Mouse (Mus musculus): Measurements from ENCODE around the gene Ppm1b.
A peak's percentile ranks its signal among the peaks of the same experiment; 100 is the strongest.

GRCm38 (mm10) chr17:84988514-84988913, 32.0 kb downstream of the Ppm1b start:
- no peak for TF ChIP-seq POLR2AphosphoS5 (IDR thresholded peaks at IDR 0.05; ENCODE audit: borderline replicate concordance, low read depth, low read length)
- TF ChIP-seq USF1 (IDR thresholded peaks at IDR 0.05; ENCODE audit: low read depth, low read length): no peak; the same call in 1 of the 2 replicates
- TF ChIP-seq ZKSCAN1 (IDR thresholded peaks at IDR 0.05; ENCODE audit: low read depth, low read length): no peak
- TF ChIP-seq CTCF (IDR thresholded peaks at IDR 0.05 in 2 of 3, conservative IDR thresholded peaks at IDR 0.05 in 1 of 3; ENCODE audit: control insufficient read depth in 1 of 3, insufficient read depth in 1 of 3, low read depth in 2 of 3, low read length in 3 of 3, poor library complexity in 1 of 3, severe bottlenecking in 1 of 3): no peak
- TF ChIP-seq EP300 (IDR thresholded peaks at IDR 0.05; ENCODE audit: low read depth in 1 of 2, low read length in 2 of 2): peak; percentile 80 to 83
- no peak for TF ChIP-seq ELF1 (IDR thresholded peaks at IDR 0.05; ENCODE audit: low read depth, low read length)
- no peak for TF ChIP-seq MYC (IDR thresholded peaks at IDR 0.05; ENCODE audit: low read depth, low read length)
- TF ChIP-seq POLR2A (IDR thresholded peaks at IDR 0.05; ENCODE audit: control insufficient read depth in 1 of 2, insufficient read depth in 1 of 2, low read depth in 1 of 2, low read length in 2 of 2, poor library complexity in 1 of 2): no peak
- no peak for TF ChIP-seq MAX (IDR thresholded peaks at IDR 0.05; ENCODE audit: low read length)

Measured in MEL (cell line).